Mouse (Mus musculus) CD4-positive, CD25-positive, alpha-beta regulatory T cell, adult 2 months (primary cell): ENCODE results near the gene Cd81.

Experiments
- DNase-seq: peaks from one replicate; pipeline ENCODE4 v3.0.0-alpha.2; 2012; ENCODE audit warnings: low read depth, low spot score

Gene Cd81

DNA sequence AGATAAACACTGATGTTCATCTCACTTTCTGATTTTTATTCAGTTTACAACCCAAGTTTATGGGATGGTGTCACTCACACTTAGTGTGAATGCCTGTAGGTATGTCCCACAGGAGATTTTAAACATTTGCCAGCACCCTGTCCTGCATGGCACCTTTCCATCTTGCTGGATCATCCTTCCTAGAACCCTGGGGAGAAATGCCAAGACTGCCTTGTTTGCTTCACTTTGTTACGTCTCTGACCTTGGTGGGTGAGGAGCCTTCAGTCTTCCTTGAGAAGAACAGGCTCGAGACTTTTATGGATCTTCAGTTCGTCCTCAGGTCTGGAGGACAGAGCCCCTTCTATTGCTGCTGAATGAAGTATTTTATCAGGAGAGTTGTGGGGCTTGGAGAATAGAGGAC, 3.2 kb upstream of the Cd81 start:
- no peak for DNase-seq

DNA sequence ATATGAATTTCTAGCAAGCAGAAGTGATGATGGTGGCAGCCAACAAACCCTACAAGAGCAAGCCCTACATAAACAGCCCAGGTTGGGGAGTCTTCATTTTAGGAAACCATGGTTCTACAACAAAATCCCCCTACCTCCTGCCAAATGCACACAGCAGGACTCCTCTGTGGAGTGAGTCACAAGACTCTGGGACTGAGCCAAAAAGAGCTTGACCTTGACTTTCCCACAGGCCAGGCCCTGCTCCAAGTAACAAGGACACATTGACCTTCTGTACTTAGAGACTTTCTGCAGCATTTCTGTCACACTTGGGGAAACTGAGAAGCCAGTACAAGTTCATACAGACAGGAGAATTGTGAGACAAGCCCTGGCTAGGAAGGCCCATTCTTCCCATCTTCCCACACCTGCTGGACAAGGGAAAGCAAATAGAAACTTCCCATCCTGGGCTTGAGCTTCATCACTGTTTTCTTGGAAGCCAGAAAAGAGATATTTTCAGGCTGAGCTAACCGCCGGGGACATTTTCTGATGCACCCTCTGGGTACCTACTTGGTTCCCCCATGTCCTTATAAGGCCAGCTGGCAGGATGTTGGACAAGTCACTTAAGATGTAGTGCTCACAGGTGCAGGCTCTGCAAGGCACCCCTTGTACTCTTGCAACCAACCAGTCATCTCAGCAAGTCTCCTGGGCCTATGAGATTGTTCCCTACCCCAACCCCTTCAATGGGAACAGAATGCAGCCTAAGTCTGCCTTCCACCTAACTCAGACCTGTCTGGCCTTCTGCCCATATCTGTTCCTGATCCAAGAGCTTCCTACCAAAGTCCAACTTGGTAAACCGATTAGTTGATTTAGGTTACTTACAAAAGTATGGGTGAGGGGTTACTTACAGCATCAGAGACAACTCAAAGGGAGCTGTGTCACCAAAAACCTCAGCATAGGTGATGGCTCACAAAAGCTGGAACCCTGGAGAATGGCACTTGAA, 2.4 kb upstream of the Cd81 start:
- no peak for DNase-seq

DNA sequence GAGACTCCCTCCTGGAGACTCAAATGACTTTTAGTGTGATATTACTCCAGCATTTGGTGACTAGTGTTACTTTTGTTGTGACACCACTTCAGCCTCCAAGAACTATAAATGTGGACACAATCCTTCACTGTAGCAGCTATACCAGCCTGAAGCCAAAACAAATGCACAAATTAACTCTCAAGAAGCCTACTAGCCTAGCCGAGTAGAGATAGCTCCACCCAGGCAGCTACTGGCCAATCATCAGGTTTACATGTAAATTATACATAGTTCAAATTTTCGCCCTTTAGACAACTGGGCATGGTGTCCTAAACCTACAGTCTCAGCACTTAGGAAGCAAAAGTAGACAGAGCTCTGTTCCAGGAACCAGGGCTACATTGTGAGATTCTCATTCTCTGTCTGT, 1.2 kb upstream of the Cd81 start:
- no peak for DNase-seq

DNA sequence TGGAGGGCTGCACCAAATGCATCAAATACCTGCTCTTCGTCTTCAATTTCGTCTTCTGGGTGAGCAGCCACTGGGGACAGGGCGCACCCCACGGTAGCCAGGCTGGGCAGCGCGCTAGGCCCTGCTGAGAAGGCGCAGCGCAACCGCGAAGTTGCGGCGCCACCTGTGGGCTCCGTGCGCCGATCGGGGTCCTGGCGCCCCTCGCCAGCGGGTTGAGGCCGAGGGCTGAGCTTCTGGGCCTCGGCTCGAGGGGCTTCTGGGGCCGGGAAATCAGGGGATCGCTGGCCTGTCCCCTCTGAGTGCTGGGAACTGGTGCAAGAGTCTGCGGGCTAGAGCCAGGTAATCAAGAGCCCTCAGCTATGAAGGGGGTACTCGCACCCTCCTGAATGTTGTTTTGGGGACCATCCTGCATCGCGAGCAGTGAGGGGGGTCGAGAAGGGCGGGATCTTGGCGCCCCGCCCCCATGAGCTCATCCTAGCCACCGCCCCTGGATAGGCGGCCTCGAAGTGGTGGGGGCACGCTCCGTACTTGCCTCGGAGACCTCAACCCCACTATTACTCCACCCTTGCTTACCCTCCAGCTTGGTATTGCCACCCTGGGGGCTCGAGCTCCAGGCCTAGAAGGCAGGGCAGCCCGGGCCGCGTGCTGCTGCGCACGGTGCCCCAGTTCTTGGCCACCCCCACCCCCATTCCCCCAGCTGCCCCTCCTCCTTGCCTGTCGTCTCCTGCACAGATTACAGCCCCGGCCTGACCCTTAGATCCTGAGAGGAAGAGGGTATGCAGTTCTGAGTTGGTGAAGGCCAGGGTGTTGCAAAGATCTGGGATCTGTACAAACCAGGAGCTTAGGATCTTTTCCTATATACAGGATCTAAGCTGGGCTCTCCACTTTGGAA, 715 bp downstream of the Cd81 start:
- peak; percentile 64 for DNase-seq

DNA sequence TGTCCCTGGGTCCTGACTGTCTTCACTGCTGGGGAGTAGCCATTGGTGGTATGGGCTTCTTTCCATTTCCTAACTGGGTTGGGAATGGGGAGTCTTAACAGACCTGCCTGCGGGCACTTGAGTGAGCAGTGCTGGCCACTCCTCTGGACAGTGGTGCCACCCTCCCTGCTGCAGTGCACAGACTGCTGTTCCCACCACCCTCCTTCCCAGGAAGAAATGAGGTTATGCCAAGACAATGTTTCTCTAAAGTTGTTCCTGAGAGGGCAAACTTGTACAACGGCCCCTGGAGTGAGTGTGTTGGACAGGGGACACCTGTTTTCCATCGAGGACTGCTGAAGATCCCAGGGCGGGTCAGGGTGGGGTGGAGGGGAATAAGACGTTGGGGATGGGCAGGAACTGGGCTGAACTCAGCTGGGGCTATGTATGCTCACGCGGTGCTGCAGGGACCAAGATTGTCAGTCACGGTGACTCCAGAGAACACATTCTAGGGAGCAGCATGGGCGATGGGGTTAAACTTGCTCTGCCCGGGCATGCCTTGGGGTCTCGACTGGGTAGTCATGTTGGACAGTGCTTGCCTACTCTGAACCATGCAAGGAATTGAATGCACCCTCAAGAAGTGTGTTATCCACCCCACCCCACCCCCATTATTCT, 1.5 kb downstream of the Cd81 start:
- no peak for DNase-seq

DNA sequence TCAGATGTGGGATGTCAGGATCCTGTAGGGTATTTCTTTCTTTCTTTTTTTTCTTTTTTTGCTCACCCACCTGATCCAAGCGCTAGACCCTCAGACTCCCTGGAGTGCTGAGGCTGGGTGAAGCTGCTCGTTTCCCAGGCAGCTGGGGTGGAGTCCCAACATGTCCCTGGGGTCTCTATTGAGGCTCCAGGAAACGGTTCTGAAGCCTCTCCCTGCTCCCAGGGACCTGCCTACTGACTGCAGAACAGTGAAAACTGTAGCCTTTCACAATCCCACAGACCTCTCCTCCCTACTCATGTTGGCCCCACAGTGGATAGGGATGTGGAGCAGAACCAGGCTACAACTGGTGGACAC, 2.0 kb downstream of the Cd81 start:
- no peak for DNase-seq

DNA sequence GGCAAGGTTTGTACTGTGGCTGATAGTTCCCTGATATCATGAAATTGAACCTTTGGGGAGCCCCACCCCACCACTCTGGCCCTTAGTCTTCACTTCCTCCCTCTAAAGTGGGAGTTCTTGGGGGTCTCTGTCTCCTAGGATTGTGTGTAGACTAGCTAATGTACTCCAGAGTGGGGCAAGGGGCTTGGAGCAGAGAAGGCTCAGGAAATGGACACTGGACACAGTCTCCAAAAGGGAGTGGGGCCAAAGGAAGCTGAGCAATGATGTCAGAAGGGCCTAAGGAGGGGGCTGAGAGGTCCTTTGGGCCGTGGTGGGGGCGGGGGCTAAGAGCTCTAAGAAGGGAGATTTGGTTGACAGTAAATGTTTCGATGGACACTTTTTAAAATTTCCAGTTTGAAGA, 2.5 kb downstream of the Cd81 start:
- no peak for DNase-seq

DNA sequence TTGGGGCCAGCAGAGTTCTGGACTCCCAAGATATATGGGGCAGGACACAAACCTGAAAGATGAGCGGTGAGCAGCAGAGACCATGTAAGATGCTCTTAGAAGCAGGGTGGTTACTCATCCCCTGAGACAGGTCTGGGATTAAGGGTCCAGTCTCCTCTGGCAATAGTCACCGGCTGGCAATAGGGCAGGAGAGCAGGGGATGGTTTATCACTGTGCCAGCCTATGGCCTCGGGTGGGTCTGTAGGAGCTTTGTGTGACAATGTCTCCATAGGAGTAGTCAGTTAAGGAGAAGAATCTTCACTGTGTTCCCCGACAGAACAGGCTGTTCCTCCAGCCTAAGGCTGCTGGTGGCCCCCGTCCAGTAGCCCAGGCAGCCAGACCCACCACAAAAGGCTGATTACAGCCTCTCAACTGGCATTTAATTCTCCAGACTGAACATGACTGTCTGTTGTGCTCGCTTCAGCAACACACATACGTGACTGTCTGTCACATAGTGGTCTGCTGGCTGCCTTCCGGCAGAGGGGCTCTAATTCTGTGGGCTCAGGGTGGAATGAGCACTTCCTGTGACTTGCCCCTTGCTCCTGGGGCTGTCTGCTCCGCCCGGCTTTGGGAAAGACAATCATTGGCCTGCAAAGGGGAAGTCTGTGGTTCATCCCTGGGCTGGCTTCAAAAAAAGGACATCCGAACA, 3.1 kb downstream of the Cd81 start:
- DNase-seq: no peak

DNA sequence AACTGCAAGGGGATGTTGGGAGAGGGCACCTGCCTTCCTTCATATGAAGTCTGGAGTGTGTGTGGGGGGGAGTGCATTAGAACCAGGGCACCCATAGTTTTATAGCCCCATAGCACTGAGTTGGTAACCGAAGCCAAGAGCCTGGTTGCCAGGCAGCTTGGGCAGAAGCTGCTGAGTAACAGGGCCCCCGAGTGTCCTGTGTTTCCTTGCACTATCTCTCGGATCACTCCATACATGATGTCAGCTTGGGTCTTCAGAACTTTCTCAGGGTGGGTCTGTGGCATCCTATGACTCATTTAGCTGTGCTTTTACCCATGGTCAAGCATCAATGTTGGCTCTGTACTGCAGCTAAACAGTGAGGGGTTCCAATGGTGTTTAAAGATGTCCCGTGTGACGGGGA, 4.5 kb downstream of the Cd81 start:
- DNase-seq: no peak

DNA sequence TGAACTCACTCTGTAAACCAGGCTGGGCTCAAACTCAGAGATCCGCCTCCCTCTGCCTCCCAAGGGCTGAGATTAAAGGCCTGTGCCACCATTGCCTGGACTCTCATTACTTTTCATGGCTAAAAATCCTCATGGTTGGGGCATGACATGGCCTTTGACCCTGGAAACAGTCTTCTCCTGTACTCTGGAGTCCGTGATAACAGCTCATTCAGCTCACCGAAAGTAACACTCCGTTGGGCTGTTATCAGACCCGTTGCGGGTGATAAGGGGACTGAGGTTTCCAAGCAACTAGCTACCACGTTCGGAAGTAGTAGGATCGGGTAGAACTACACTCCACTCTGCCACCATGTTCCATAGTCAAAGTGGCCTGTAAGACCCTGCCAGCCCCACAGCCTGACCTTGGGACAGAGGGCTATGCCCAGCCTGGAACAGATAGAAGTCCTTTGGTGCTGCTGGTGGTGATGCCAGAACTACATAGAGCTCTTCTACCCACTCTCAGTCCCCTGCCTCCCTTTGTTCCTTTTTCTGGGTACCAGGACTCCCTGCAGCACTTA, 5.2 kb downstream of the Cd81 start:
- no peak for DNase-seq

DNA sequence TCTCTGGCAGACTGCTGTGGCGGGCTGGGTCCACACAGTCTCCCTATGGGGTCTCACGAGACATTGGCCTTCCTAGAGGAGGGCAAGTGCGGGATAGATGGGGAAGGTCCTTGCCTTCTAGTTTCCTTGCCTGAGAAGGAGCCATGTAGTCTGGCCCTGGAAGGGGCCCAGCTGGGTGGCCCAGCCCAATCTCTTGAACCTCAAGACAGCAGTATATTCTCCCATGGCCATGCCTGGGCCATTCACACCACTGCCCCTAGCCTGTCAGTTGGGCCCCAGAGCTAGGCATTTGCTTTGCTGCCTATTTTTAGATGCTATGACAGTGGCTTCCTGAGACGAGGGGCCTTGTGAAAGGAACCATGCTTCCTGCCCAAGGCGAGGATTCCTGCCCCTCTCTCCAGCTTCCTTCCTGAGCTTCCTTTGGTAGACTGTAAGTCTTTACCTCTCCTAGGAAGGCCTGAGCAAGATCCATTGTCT, 5.7 kb downstream of the Cd81 start:
- DNase-seq: no peak

DNA sequence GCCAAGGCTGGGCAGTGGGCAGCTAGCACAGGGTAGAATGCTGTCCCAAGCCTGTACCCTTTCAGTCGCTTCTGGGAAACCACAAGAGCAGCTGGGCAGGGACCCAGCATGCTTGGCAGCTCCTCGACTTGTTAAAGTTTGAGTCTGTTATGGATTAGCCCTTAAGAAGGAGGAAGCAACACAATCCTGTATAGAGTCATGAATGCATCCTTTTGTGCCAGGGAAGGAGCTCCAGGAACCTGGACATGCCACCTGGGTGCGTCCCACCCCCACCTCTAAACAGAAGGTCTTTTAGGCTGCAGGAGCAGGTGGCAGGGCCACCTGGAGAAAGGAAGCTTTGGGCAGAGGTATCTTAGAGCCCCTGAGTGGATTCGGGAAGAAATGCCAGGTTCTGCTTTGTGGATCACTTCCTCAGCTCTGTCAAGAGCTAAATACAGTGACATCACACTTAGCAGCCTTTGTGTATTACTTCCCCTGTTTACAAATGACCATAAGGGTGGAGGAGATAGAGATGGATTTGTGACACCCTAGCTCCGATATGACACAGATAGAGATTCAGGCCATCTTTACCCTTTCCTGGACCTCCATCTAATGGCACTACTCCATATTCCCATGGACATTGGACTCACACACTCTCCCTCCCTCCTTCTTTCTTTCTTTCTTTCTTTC, 6.8 kb downstream of the Cd81 start:
- no peak for DNase-seq

DNA sequence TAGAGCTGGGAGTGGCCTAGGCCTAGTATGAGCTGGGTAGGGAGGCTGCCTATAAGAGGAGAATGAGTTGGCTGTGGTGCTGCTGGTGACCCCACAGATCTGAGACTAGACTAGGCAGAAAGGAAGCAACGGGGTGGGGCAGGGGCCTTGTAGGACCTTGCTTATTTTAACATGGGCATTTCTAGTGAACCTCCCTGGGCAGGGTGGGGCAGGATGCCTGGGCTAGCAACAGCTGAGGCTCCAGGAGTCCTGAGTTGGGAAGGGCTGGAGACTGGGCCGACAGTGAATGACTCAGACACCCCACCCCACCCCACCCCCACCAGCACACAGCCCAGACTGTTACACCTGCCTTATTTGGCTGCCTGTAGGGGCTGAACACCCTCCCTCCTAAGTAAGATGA, 10.2 kb downstream of the Cd81 start:
- no peak for DNase-seq

DNA sequence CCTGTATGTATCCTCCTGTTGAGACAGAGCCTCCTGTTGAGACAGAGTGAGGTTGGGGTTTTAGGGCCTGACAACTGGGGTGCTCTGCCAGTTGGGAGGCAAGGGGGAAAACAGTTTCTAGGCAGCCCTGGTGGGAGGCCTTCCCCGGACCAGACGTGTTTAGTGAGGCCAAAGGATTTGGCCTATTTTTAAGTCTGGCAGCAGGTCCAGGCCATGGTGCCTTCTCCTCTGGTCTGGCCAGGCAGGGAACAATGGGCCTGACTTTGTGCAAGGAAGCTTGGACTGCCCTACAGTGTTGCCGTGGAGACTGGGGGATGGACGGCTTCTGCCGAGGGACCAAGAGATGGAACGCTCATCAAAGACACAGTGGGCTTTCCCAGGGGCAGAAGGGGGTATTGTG, 11.7 kb downstream of the Cd81 start:
- no peak for DNase-seq

DNA sequence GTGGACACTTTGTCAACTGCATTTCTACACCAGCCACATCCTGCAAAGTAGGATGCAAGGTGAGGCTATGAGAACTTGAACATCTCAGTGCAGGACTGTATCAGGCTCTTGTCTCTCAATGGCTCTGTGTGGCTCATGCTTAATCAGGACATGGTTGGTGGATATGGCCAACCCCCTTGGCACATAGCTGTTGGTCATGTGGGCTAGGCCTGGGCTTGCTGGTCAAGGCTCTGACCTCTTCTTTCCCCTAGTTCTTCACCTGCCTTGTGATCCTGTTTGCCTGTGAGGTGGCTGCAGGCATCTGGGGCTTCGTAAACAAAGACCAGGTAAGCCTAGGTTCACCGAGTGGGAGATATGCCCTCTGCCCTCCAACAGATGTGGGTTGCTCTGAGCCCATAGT, 13.2 kb downstream of the Cd81 start:
- DNase-seq: no peak

DNA sequence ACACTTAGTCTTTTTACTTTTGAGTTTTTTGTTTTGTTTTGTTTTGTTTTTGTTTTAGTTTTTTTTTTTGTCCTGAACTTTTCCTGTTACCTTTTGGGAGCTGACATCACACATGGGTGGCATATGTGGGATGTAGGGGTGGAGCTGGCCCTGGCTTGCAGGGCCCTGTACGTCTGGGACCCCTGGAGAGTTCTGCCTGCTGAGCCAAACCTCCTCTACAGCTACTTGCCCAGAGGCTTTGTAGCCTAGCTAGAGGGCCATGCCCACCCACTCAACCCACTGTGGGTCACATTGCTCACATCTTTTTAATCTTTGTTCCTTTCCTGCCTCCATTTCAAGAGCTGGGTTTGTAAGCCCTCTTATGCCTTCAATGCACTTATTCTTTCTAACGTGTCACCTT, 14.9 kb downstream of the Cd81 start:
- DNase-seq: no peak

DNA sequence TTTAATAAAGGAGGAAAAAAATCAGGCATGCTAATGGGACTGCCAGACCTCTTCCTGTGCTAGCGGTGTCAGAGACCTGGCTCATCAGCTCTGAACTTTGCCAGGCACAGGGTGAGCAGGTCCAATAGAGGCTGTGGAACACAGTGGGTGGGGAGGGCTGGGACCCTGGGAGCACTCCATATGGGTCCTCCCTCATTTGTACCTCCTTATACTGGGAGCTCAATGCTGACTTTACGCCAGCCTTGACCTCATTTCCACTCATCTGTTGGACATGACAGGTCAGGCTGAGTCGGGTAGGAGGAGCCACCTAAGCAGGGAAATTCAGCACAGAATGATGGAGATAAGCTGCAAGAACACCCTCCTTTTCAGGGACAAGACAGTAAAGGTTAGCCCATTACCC, 15.4 kb downstream of the Cd81 start:
- no peak for DNase-seq

DNA sequence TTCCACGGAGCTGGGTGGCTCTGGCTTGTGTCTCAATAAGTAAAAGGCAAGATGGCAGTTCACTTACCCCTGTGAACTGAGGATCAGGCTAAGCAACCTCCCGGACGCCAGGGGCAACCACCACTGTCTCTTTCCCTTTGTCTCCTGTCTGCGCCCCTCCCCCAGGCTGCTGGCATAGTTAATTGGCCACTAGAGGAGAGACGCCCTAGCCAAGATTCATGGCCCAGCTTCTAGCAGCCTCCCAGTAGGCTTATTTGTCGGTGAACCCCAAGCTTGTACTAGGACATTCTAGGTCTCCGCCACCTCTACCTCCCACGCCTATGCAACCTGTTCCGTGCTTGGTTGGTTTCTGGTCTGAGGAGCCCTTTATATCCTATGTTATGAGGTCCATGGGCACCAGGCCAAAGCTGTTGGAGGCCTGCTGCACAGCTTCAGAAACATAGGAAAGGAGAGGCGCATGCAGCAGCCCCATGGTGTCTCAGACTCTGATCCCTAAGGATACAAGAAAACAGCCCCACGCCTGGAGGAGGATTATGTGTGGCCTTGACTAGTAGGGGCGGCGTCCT, 15.9 kb downstream of the Cd81 start:
- DNase-seq: peak; percentile 33

DNA sequence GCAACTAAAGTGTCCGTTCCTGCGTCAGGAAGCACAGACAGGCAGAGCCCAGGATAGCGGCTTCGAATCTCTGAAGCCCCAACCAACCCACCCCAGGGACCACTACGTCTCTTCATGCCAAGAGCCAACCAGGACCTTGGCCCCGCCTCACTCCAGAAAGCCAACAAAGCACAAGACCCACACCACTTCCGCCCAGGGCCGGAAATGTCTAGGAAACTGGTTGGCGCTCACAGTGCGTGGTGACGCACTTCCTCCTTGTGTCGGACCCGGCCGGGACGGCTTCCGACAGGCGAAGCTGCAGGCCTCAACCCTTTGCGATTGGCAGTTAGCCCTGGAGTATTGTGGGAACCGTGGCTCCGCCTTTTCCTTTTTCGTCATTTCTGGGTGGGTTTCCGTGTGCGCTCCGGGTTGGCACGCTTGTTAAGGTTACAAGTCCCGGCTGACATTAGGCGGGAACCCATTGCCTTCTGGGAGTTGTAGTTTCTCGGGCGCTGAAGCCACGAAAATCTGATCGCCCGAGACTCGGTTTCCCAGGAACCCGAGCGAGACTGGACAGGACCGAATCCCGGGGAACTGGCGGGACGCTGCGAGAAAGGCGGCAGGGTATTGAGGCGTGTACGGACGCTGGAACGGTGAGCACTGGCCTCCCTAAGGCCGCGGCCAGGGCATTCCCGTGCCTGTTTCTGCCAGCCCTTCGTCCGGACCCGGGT, 16.5 kb downstream of the Cd81 start, which contains the start of gene Tssc4:
Gene Tssc4 (plus strand): TSS at position 368 of the 710 bp plus-strand sequence.
- DNase-seq: peak; percentile 98
